Mouse (Mus musculus) bone marrow macrophage, adult 2 months (primary cell): ENCODE measurements around the gene Fxyd5.

Source experiments
- CTCF ChIP-seq: IDR thresholded peaks from 2 replicates; pipeline ENCODE4 v1.5.1; 2012; ENCODE audit warnings: low read depth, mild to moderate bottlenecking, low read length, moderate library complexity
- POLR2A ChIP-seq: IDR thresholded peaks from 2 replicates; pipeline ENCODE4 v1.6.1; 2012; ENCODE audit warnings: mild to moderate bottlenecking, low read depth, low read length, borderline replicate concordance

DNA sequence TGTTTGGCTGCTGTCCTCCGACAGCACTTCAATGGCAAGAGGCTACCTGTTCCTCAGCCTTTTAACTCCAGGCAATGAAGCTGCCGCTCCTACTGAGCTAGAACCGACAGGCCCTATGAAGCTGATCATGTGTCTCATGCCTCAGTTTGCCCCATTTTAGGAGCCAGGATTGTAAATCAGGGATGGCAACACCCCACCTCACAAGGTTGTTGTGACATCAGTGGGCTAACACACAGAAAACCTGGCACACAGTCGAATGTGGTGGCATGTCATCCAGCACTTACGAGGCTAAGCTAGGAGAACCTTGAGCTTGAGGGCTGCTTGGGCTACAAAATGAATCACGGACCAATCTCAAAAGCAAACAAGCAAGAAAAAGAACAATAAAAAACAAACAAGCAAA, 15.9 kb upstream of the Fxyd5 start:
- TF ChIP-seq CTCF (no peak), POLR2A (no peak)
